Comparison of ENCODE assay signal across 8 mouse cellular contexts in genomic region chr8:11313176-11314111, GRCm38 (mm10). TPM values are rescaled to one million over a fixed set of nuclear protein-coding genes. Genes with fewer than 3 reads are reported as not detected.
DNase-seq lines count a peak whose midpoint lies in the region; ATAC-seq and TF ChIP-seq lines count a peak whose summit lies in the region.

No protein-coding gene starts in this region.

- H3K27ac ChIP-seq in kidney, adult 2 months (ENCODE audit: insufficient read depth, low read depth, low read length), result peak overlapping the region; percentile 85
- H3K27ac ChIP-seq in lung, embryonic 16.5 days (ENCODE audit: low read length), result peak overlapping the region; percentile 86
- H3K27ac ChIP-seq in stomach, embryonic 14.5 days (ENCODE audit: low read length), result peak overlapping the region; percentile 83; the same call in 1 of the 2 replicates

- 3% methylated on average over 45 of the region's 45 CpGs for WGBS in kidney, adult 2 months
- WGBS in lung, embryonic 16.5 days, result 2% methylated on average over 45 of the region's 45 CpGs
- 9% methylated on average over 45 of the region's 45 CpGs for WGBS in stomach, embryonic 14.5 days

- peak overlapping the region; percentile 84 for H3K9ac ChIP-seq in lung, embryonic 16.5 days (ENCODE audit: low read length)
- H3K9ac ChIP-seq in stomach, embryonic 14.5 days (replicated peaks; ENCODE audit: low read depth, low read length), result peak overlapping the region; percentile 92

- no peaks in the 10 kb centered on the region for H3K9me3 ChIP-seq in lung, embryonic 16.5 days (ENCODE audit: control insufficient read depth, low read length)
- H3K9me3 ChIP-seq in stomach, embryonic 14.5 days (ENCODE audit: control insufficient read depth, low read depth, low read length), result no peaks in the 10 kb centered on the region

- H3K4me1 ChIP-seq in kidney, adult 2 months (ENCODE audit: control insufficient read depth, insufficient read depth, low read length), result peaks cover 30% of the 10 kb centered on the region
- peaks cover 34% of the 10 kb centered on the region for H3K4me1 ChIP-seq in lung, embryonic 16.5 days (replicated peaks; ENCODE audit: control insufficient read depth, insufficient read depth, low read length)
- H3K4me1 ChIP-seq in stomach, embryonic 14.5 days (ENCODE audit: control insufficient read depth, insufficient read depth, low read length), result peaks cover 18% of the 10 kb centered on the region

- no peak for TF ChIP-seq CTCF in kidney, adult 2 months (conservative IDR thresholded peaks at IDR 0.05; ENCODE audit: insufficient read depth, insufficient read length, low read depth, low read length)

- H3K4me2 ChIP-seq in lung, embryonic 16.5 days (ENCODE audit: low read depth, low read length), result peak overlapping the region; percentile 74
- H3K4me2 ChIP-seq in stomach, embryonic 14.5 days (replicated peaks; ENCODE audit: low read depth, low read length), result peak overlapping the region; percentile 82

- DNase-seq in layer of hippocampus, postnatal 10 days (ENCODE audit: low spot score in 2 of 2), result peak; percentile 22 to 35
- no peak for DNase-seq in layer of hippocampus, adult 9-10 months (ENCODE audit: low spot score)
- peak; percentile 43 to 72 for DNase-seq in adrenal gland, postnatal 36 days
- peak; percentile 77 to 78 for DNase-seq in heart, adult 18-20 months
- peak; percentile 85 for DNase-seq in kidney, adult 2 months
- DNase-seq in urinary bladder, postnatal 4 days (ENCODE audit: low spot score in 2 of 2), result no peak

- H3K4me3 ChIP-seq in kidney, adult 2 months (ENCODE audit: insufficient read depth, low read depth, low read length), result peak overlapping the region; percentile 89
- peak overlapping the region; percentile 67 for H3K4me3 ChIP-seq in lung, embryonic 16.5 days (ENCODE audit: low read length)
- peak overlapping the region; percentile 71 for H3K4me3 ChIP-seq in stomach, embryonic 14.5 days (ENCODE audit: low read depth, low read length)

- no peaks in the 10 kb centered on the region for H3K27me3 ChIP-seq in kidney, adult 2 months (replicated peaks; ENCODE audit: control insufficient read depth, insufficient read depth, low read length)
- H3K27me3 ChIP-seq in lung, embryonic 16.5 days (ENCODE audit: control insufficient read depth, insufficient read depth, low read depth, low read length), result no peaks in the 10 kb centered on the region
- H3K27me3 ChIP-seq in stomach, embryonic 14.5 days (ENCODE audit: control insufficient read depth, insufficient read depth, low read length), result no peaks in the 10 kb centered on the region

- H3K36me3 ChIP-seq in kidney, adult 2 months (ENCODE audit: control insufficient read depth, insufficient read depth, low read length), result no peaks in the 10 kb centered on the region
- 0 out of 2 replicates have a peak, but pooled peaks cover 2% of the 10 kb centered on the region for H3K36me3 ChIP-seq in lung, embryonic 16.5 days (ENCODE audit: control insufficient read depth, insufficient read depth, low read length)
- H3K36me3 ChIP-seq in stomach, embryonic 14.5 days (ENCODE audit: control insufficient read depth, insufficient read depth, low read length), result no peaks in the 10 kb centered on the region

- peak; percentile 27; the same call in 1 of the 2 replicates for ATAC-seq in lung, embryonic 16.5 days (ENCODE audit: low read depth)
- peak; percentile 5; the same call in 1 of the 2 replicates for ATAC-seq in stomach, embryonic 14.5 days (ENCODE audit: insufficient number of reproducible peaks, insufficient read depth, low FRiP score, low read depth)

- peak; percentile 57 for TF ChIP-seq POLR2A in kidney, adult 2 months (IDR thresholded peaks at IDR 0.05; ENCODE audit: low read depth, low read length)

RNA-seq across cellular contexts. Expression of gene Col4a1, which starts 0.8 kb away (rescaled TPM):
- 100 to 1,000 TPM; 125 to 139 TPM for total RNA-seq in layer of hippocampus, postnatal 10 days (2021)
- total RNA-seq in adrenal gland, postnatal 36 days (2021), result 100 to 1,000 TPM; 359 to 687 TPM
- 100 to 1,000 TPM; 217 to 274 TPM for total RNA-seq in heart, adult 18-20 months (2021)
- 216 and 304 TPM in 2 replicates for polyA plus RNA-seq in kidney, adult 2 months (2012; rRNA removed)
- 368 and 370 TPM in 2 replicates for polyA plus RNA-seq in lung, embryonic 16.5 days (2015; fragmentation: Nextera tagmentation; extraction: Ambion mirVana)
- polyA plus RNA-seq in stomach, embryonic 14.5 days (2014; fragmentation: Nextera tagmentation; extraction: Ambion mirVana), result 216 and 233 TPM in 2 replicates

RNA-seq across cellular contexts. Expression of gene Col4a2, which starts 0.8 kb away (rescaled TPM):
- total RNA-seq in layer of hippocampus, postnatal 10 days (2021), result 10 to 100 TPM; 86.4 to 93.6 TPM
- 100 to 1,000 TPM; 182 to 302 TPM for total RNA-seq in adrenal gland, postnatal 36 days (2021)
- total RNA-seq in heart, adult 18-20 months (2021), result 100 to 1,000 TPM; 127 to 140 TPM
- 75.6 and 83.5 TPM in 2 replicates for polyA plus RNA-seq in kidney, adult 2 months (2012; rRNA removed)
- polyA plus RNA-seq in lung, embryonic 16.5 days (2015; fragmentation: Nextera tagmentation; extraction: Ambion mirVana), result 113 and 117 TPM in 2 replicates
- polyA plus RNA-seq in stomach, embryonic 14.5 days (2014; fragmentation: Nextera tagmentation; extraction: Ambion mirVana), result 57.1 and 63.8 TPM in 2 replicates

Comparison
In these comparisons a context has a peak if more than half of its experiments do, and no peak if none do; other contexts are left out.
1. DNase-seq: peak in layer of hippocampus, postnatal 10 days (2 of 2), adrenal gland, postnatal 36 days (2 of 2), heart, adult 18-20 months (2 of 2) and kidney, adult 2 months (single experiment); none in layer of hippocampus, adult 9-10 months (single experiment) and urinary bladder, postnatal 4 days (0 of 2).
2. Peak in every context shown above with its lines, with median percentiles within 50 percentile points of each other: H3K27ac ChIP-seq and H3K4me3 ChIP-seq.